Mouse (Mus musculus) lung, embryonic 16.5 days (tissue): ENCODE measurements around the gene Hist3h2ba. TPM values are rescaled to one million over a fixed set of nuclear protein-coding genes. Genes with fewer than 3 reads are reported as not detected.

ENCODE experiments used
- ATAC-seq: fragments of 200-750 bp; cut with Nextera tagmentation; 2 replicates; pipeline ENCODE4 v1.8.0; 2017; ENCODE audit warnings: low read depth, mild to moderate bottlenecking, moderate library complexity
- H3K27ac ChIP-seq: fragments of 300-500 bp; sonication (generic); 2 replicates; pipeline ENCODE4 v1.5.1; 2014; ENCODE audit warnings: mild to moderate bottlenecking, control low read depth, low read length
- H3K27me3 ChIP-seq: fragments of 300-500 bp; sonication (generic); 2 replicates; pipeline ENCODE4 v1.6.1; 2014; ENCODE audit warnings: low read depth, low read length, mixed read lengths; ENCODE audit not compliant: control insufficient read depth, insufficient read depth
- H3K36me3 ChIP-seq: fragments of 300-500 bp; sonication (generic); 2 replicates; pipeline ENCODE4 v1.6.1; 2014; ENCODE audit warnings: low read length; ENCODE audit not compliant: control insufficient read depth, insufficient read depth
- H3K4me1 ChIP-seq: fragments of 300-500 bp; sonication (generic); replicated peaks from 2 replicates; pipeline ENCODE4 v1.6.1; 2014; ENCODE audit warnings: low read length, mixed read lengths; ENCODE audit not compliant: control insufficient read depth, insufficient read depth
- H3K4me2 ChIP-seq: fragments of 300-500 bp; sonication (generic); 2 replicates; pipeline ENCODE4 v1.6.1; 2014; ENCODE audit warnings: low read depth, low read length, control low read depth
- H3K4me3 ChIP-seq: fragments of 300-500 bp; sonication (generic); 2 replicates; pipeline ENCODE4 v1.5.1; 2014; ENCODE audit warnings: mild to moderate bottlenecking, low read length, control low read depth
- H3K9ac ChIP-seq: fragments of 300-500 bp; sonication (generic); 2 replicates; pipeline ENCODE4 v1.6.1; 2014; ENCODE audit warnings: low read length, control low read depth
- H3K9me3 ChIP-seq: fragments of 300-500 bp; sonication (generic); 2 replicates; pipeline ENCODE4 v1.6.1; 2016; ENCODE audit warnings: low read length; ENCODE audit not compliant: control insufficient read depth
- WGBS: fragments of 180-500 bp; shearing (Covaris S2); extraction: QIAGEN DNeasy Blood & Tissue Kit; methylation state at CpG from one replicate; pipeline ENCODE4 v1.1.7; 2014; 5-methylcytosine and 5-hydroxymethylcytosine counted together
- polyA plus RNA-seq: library from polyadenylated mRNA; unstranded; fragments of >200 nt; fragmentation: Nextera tagmentation; extraction: Ambion mirVana; gene quantifications from 2 replicates; pipeline ENCODE4 v1.2.1, GENCODE M21; 2015

The Hist3h2ba gene
- 24.0 and 28.3 TPM in 2 replicates for polyA plus RNA-seq

- peak within 1 kb of the TSS; percentile 77 for H3K27ac ChIP-seq
- no peaks in the 10 kb centered on the region for H3K36me3 ChIP-seq
- peak within 1 kb of the TSS; percentile 48 for H3K4me2 ChIP-seq
- no peaks in the 10 kb centered on the region; the same call in 1 of the 2 replicates for H3K4me1 ChIP-seq
- peak within 1 kb of the TSS; percentile 60 for H3K9ac ChIP-seq
- under 1% methylated on average over 45 of the region's 48 CpGs for WGBS
- peaks cover 24% of the 10 kb centered on the region for H3K27me3 ChIP-seq
- ATAC-seq, result peak; percentile 84
- peak within 1 kb of the TSS; percentile 40 for H3K4me3 ChIP-seq
- H3K9me3 ChIP-seq, result no peaks in the 10 kb centered on the region
Measured at GRCm38 (mm10) chr11:58948542-58949479, at the start of gene Hist3h2ba. Gene Hist3h2ba (plus strand): TSS chr11:58948920.

- peaks cover 11% of the 10 kb centered on the region; the same call in 1 of the 2 replicates for H3K36me3 ChIP-seq
- no peaks in the 10 kb centered on the region for H3K27me3 ChIP-seq
- H3K4me2 ChIP-seq, result no peak overlapping the region
- H3K27ac ChIP-seq, result no peak overlapping the region
- no peak for ATAC-seq
- H3K4me3 ChIP-seq, result no peak overlapping the region
- H3K9me3 ChIP-seq, result no peaks in the 10 kb centered on the region
- peaks cover 11% of the 10 kb centered on the region for H3K4me1 ChIP-seq
- no peak overlapping the region for H3K9ac ChIP-seq
Measured at GRCm38 (mm10) chr11:58901080-58901479, 47.6 kb upstream of the Hist3h2ba start.

GRCm38 (mm10) chr11:58903511-58904409 is 45.0 kb upstream of the Hist3h2ba start, which contains the start of gene Zfp39:
Gene Zfp39 (minus strand): TSS chr11:58904225.
- 1% methylated on average over 40 of the region's 40 CpGs for WGBS

GRCm38 (mm10) chr11:58904410-58904718 is 44.4 kb upstream of the Hist3h2ba start:
- Histone ChIP-seq H3K4me3 (peak overlapping the region; percentile 82), H3K27ac (peak overlapping the region; percentile 63; the same call in 1 of the 2 replicates), H3K9ac (peak overlapping the region; percentile 90), H3K27me3 (no peaks in the 10 kb centered on the region), H3K36me3 (peaks cover 7% of the 10 kb centered on the region; the same call in 1 of the 2 replicates), H3K4me2 (peak overlapping the region; percentile 56), H3K4me1 (peaks cover 11% of the 10 kb centered on the region), H3K9me3 (no peaks in the 10 kb centered on the region)
- peak; percentile 10; the same call in 1 of the 2 replicates for ATAC-seq
- WGBS, result under 1% methylated on average over 8 of the region's 8 CpGs

More at GRCm38 (mm10) chr11:58903511-58904409, 45.0 kb upstream of the Hist3h2ba start, which contains the start of gene Zfp39:
- peak within 1 kb of the TSS; percentile 90 for H3K9ac ChIP-seq
- H3K9me3 ChIP-seq, result no peaks in the 10 kb centered on the region
- H3K36me3 ChIP-seq, result peaks cover 8% of the 10 kb centered on the region; the same call in 1 of the 2 replicates
- peak within 1 kb of the TSS; percentile 82 for H3K4me3 ChIP-seq
- peaks cover 11% of the 10 kb centered on the region for H3K4me1 ChIP-seq
- no peaks in the 10 kb centered on the region for H3K27me3 ChIP-seq
- peak within 1 kb of the TSS; percentile 87 for H3K4me2 ChIP-seq
- ATAC-seq, result peak; percentile 99
- H3K27ac ChIP-seq, result peak within 1 kb of the TSS; percentile 73

GRCm38 (mm10) chr11:58904838-58905237 is 43.9 kb upstream of the Hist3h2ba start:
- ATAC-seq, result peak; percentile 18; the same call in 1 of the 2 replicates
- H3K4me2 ChIP-seq, result peak overlapping the region; percentile 56; the same call in 1 of the 2 replicates
- peaks cover 11% of the 10 kb centered on the region for H3K4me1 ChIP-seq
- no peak overlapping the region for H3K4me3 ChIP-seq
- H3K9me3 ChIP-seq, result no peaks in the 10 kb centered on the region
- 44% methylated on average over 6 of the region's 6 CpGs for WGBS
- no peak overlapping the region for H3K9ac ChIP-seq
- H3K36me3 ChIP-seq, result peaks cover 7% of the 10 kb centered on the region; the same call in 1 of the 2 replicates
- no peak overlapping the region for H3K27ac ChIP-seq
- H3K27me3 ChIP-seq, result no peaks in the 10 kb centered on the region

- Histone ChIP-seq H3K4me1 (0 out of 2 replicates have a peak, but pooled peaks cover 3% of the 10 kb centered on the region), H3K9ac (no peak overlapping the region), H3K4me2 (no peak overlapping the region), H3K27me3 (no peaks in the 10 kb centered on the region; the same call in 1 of the 2 replicates), H3K36me3 (no peaks in the 10 kb centered on the region), H3K27ac (no peak overlapping the region), H3K9me3 (no peaks in the 10 kb centered on the region), H3K4me3 (no peak overlapping the region)
- no peak for ATAC-seq
- 92% methylated on average over 1 of the region's 1 CpGs for WGBS
Measured at GRCm38 (mm10) chr11:58913776-58914175, 34.9 kb upstream of the Hist3h2ba start.

GRCm38 (mm10) chr11:58914461-58915028 is 34.2 kb upstream of the Hist3h2ba start:
- Histone ChIP-seq H3K4me2 (peak overlapping the region; percentile 59), H3K9ac (peak overlapping the region; percentile 66), H3K36me3 (no peaks in the 10 kb centered on the region), H3K4me3 (peak overlapping the region; percentile 43), H3K9me3 (no peaks in the 10 kb centered on the region), H3K27me3 (no peaks in the 10 kb centered on the region; the same call in 1 of the 2 replicates), H3K27ac (no peak overlapping the region), H3K4me1 (0 out of 2 replicates have a peak, but pooled peaks cover 3% of the 10 kb centered on the region)
- WGBS, result 9% methylated on average over 17 of the region's 17 CpGs
- ATAC-seq, result peak; percentile 48; the same call in 1 of the 2 replicates

- Histone ChIP-seq H3K9ac (no peak overlapping the region), H3K9me3 (no peaks in the 10 kb centered on the region), H3K4me2 (no peak overlapping the region), H3K4me1 (0 out of 2 replicates have a peak, but pooled peaks cover 3% of the 10 kb centered on the region), H3K27ac (no peak overlapping the region), H3K36me3 (no peaks in the 10 kb centered on the region), H3K4me3 (no peak overlapping the region), H3K27me3 (no peaks in the 10 kb centered on the region; the same call in 1 of the 2 replicates)
- WGBS, result 48% methylated on average over 14 of the region's 14 CpGs
- peak; percentile 29; the same call in 1 of the 2 replicates for ATAC-seq
Measured at GRCm38 (mm10) chr11:58916879-58917744, 31.6 kb upstream of the Hist3h2ba start.
